Mouse (Mus musculus): ENCODE data around the gene F8a.
"Not testable (repeated sequence)": the region's sequence is repeated elsewhere in the genome, so short reads cannot be mapped to it uniquely, and the experiment has no call there.

The F8a gene

GRCm38 (mm10) chrX:73227914-73228605 is at the start of gene F8a:
Gene F8a (plus strand): TSS chrX:73228291.
- DNase-seq (ENCODE audit: low spot score), result peak; percentile 82

GRCm38 (mm10) chrX:73191934-73192333 is 36.2 kb upstream of the F8a start, which contains the start of gene Xlr3b:
Gene Xlr3b (plus strand): TSS chrX:73192207.
- peak; percentile 46 for DNase-seq (ENCODE audit: low spot score)

GRCm38 (mm10) chrX:73213819-73214564 is 14.1 kb upstream of the F8a start, which contains the start of gene Xlr4b:
Gene Xlr4b (plus strand): TSS chrX:73214333.
- not testable (repeated sequence) for DNase-seq (ENCODE audit: low spot score)

GRCm38 (mm10) chrX:73225365-73225764 is 2.7 kb upstream of the F8a start:
- no peak for DNase-seq (ENCODE audit: low spot score)

DNA sequence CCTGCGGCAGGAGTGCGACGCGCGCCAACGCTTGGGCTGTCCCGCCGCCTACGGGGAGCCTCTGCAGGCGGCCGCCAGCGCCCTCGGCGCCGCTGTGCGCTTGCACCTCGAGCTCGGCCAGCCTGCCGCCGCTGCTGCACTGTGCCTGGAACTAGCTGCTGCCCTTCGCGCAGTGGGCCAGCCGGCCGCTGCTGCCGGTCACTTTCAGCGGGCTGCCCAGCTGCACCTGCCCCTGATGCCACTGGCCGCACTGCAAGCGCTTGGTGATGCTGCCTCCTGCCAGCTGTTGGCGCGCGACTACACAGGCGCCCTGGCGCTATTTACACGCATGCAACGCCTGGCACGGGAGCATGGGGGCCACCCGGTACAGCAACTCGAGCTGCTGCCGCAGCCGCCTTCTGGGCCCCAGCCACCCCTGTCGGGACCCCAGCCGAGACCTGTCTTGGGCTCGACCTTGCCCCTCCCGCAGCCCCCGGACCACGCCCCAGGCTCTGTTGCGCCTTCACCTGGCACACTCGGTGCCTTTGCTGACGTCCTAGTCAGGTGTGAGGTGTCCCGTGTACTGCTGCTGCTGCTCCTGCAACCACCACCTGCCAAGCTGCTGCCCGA is 619 bp downstream of the F8a start:
- peak; percentile 38 for DNase-seq (ENCODE audit: low spot score)

- no peak for DNase-seq (ENCODE audit: low spot score)
Observed at GRCm38 (mm10) chrX:73229288-73229687, 1.2 kb downstream of the F8a start.

- not testable (repeated sequence) for DNase-seq (ENCODE audit: low spot score)
Observed at GRCm38 (mm10) chrX:73242821-73243325, 14.8 kb downstream of the F8a start, which contains the start of gene Xlr4c. Gene Xlr4c (minus strand): TSS chrX:73243130.

DNA sequence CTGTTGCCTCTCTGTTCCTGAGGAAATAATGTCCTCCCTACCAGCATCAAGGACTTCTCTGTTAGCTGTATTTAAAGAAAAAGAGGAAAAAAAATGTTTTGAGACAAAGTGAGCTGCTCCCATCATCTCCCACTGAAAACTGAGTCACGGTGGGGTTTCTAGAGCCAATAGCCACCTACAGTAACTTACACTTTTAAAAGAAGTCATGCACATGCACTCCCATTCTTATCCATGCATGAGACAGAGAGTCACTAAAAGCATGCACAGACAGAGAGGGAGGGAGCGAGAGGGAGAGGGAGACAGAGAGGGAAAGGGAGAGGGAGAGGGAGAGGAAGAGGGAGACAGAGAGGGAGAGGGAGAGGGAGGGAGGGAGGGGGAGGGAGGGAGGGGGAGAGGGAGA is 34.3 kb downstream of the F8a start:
- not testable (repeated sequence) for DNase-seq (ENCODE audit: low spot score)

GRCm38 (mm10) chrX:73265270-73265669 is 37.2 kb downstream of the F8a start, which contains the start of gene Xlr3c:
Gene Xlr3c (minus strand): TSS chrX:73265390.
- peak; percentile 57 for DNase-seq (ENCODE audit: low spot score)
